Mouse (Mus musculus) cerebellum, adult 2 months (tissue): ENCODE data around the gene Krt36. TPM values are rescaled to one million over a fixed set of nuclear protein-coding genes. Genes with fewer than 3 reads are reported as not detected.

Experiments
- DNase-seq, 2 experiments: peaks; one replicate each; pipeline ENCODE4 v3.0.0; 2021
- H3K27ac ChIP-seq: fragments of 200-500 bp; 2 replicates; pipeline ENCODE4 v1.5.1; 2012; ENCODE audit warnings: low read length, control low read depth, inconsistent platforms; ENCODE audit not compliant: insufficient read depth
- H3K27me3 ChIP-seq: fragments of 200-500 bp; 2 replicates; pipeline ENCODE4 v1.6.1; 2012; ENCODE audit warnings: inconsistent platforms, mild to moderate bottlenecking, low read length, moderate library complexity; ENCODE audit not compliant: control insufficient read depth, insufficient read depth
- H3K4me1 ChIP-seq: fragments of 200-500 bp; 2 replicates; pipeline ENCODE4 v1.6.1; 2011; ENCODE audit warnings: low read length; ENCODE audit not compliant: control insufficient read depth, insufficient read depth
- H3K4me3 ChIP-seq: fragments of 200-500 bp; replicated peaks from 2 replicates; pipeline ENCODE3; 2011; ENCODE audit warnings: mild to moderate bottlenecking, low read depth, low read length, control low read depth; ENCODE audit not compliant: insufficient read depth
- CTCF ChIP-seq: fragments of 200-500 bp; IDR thresholded peaks from 2 replicates; pipeline ENCODE4 v1.5.1; 2011; ENCODE audit warnings: low read depth, mild to moderate bottlenecking, control low read depth, low read length, moderate library complexity, borderline replicate concordance; ENCODE audit not compliant: insufficient read depth
- POLR2A ChIP-seq: fragments of 200-500 bp; IDR thresholded peaks from 2 replicates; pipeline ENCODE4 v1.6.1; 2011; ENCODE audit warnings: low read length, control low read depth, borderline replicate concordance; ENCODE audit not compliant: insufficient read depth
- WGBS: fragments of 180-500 bp; shearing (Covaris S2); methylation state at CpG from one replicate; pipeline ENCODE4 v1.1.7; 2018; 5-methylcytosine and 5-hydroxymethylcytosine counted together
- polyA plus RNA-seq: library from polyadenylated mRNA; depleted of rRNA; stranded (reverse); fragments of >200 nt; gene quantifications from 2 replicates; pipeline ENCODE4 v1.2.3, GENCODE M21; 2012; rRNA removed

Gene Krt36
- polyA plus RNA-seq: not detected in 2 replicates

DNA sequence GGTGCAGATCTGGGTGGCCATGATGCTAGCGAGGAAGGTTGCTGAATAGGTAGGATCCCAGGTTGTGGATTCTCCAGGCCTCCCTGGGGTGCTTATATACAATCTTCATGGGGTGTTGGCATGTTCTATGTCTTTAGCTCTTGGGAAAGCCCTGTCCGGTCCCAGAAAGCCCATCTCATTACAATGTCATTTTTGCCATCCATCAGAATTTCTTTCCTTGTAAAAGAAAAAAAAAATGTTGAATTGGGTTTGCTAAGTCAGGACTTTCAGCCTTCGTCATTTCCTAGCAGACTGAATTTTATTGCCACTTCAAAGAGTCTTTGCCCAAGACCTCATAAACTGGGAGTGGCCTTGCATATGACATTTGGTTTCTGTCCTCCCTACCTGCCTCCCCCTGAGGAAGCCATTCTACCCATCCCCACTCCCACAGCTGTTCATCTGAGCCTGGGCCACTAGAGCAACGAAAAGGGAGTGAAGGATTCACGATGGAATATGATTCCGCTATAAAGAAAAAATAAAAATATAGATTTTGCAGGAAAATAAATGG, at the start of gene Krt36:
Krt36 (minus strand) TSS at position 51 of the 547 bp plus-strand sequence.
- no peak within 1 kb of the TSS for H3K27ac ChIP-seq
- WGBS: 84% methylated on average over 6 of the region's 6 CpGs
- DNase-seq: no peak

DNA sequence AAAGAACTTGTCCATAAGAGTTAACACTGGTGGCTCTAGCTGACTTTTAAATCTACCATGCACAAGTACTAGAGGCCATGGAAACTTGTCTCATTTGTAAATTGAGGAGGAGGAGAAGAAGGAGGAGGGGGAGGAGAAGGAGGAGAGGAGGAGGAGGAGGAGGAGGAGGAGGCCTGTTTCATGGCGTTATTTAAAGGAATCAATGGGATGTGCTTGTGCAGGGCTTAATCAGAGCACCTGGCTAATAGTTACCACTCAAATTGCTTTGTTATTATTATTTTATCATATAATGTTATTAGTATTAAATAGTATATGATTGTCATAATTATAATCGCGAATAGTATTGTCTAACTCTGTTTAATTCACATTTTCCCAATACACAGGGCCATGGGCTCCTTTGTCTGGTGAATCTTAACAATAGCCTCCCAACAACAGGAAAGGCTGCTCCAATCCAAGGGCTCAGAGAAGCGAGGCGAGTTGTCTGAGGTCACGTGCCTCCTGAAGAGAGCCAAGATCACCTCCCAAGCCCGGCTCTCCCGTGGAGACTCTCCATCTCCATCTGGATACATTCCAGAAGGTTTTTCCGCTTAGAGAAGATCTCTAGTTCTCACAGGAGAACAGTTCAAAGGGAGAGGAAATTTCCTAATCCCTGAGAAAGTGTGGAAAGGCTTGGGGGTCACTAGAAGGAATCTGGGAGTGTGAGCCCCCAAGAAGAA, 43.3 kb upstream of the Krt36 start, which contains the start of gene Krt19:
Krt19 (minus strand) TSS at position 51 of the 716 bp plus-strand sequence.
- 24% methylated on average over 9 of the region's 9 CpGs for WGBS
- Histone ChIP-seq H3K27ac (no peak within 1 kb of the TSS), H3K4me1 (no peaks in the 10 kb centered on the region; the same call in 1 of the 2 replicates), H3K27me3 (peaks cover 3% of the 10 kb centered on the region; the same call in 1 of the 2 replicates), H3K4me3 (no peak within 1 kb of the TSS)
- TF ChIP-seq POLR2A: no peak
- no peak for TF ChIP-seq CTCF
- no peak for DNase-seq

More for the DNA sequence above, at the start of gene Krt36:
- H3K27me3 ChIP-seq: no peaks in the 10 kb centered on the region
- H3K4me1 ChIP-seq: no peaks in the 10 kb centered on the region
- no peak for TF ChIP-seq CTCF
- no peak for TF ChIP-seq POLR2A
- H3K4me3 ChIP-seq: no peak within 1 kb of the TSS

DNA sequence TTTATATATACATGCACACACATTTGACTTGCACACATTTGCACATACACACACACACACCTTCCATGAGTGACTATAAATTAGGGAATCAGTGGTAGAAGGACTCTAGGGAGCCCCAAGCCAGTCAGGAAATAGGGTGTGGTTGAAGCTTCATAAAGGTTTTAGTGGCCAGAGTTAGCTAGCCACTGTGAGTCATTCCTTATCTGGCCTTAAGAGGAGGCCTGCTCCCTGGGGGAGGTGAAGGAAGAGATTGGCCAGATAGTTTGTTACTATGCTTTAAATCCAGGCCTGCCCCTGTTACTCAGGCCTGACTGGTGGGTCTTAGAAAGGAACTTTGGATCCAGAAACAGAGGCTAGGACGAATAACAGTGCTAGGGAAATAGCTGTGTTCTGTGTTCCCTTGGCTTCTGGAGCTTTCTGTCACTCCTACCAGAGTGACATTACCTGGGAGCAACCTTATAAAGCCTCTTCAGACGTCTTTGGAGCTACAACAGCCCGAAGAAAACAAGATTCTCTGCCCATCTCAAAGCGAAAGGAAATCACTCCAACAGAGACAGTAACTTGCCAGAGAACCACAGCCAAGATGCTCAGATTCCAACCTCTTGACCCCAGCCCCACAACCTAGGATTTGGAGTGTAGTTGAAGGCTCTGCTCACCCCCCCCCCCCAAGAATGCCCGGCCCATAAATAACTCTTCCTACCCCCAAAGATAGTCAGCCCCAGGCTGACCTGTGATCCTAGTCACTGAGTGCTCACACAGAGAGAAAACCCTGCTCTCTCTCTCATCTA, 42.3 kb upstream of the Krt36 start:
- Histone ChIP-seq H3K27ac (no peak overlapping the region), H3K27me3 (peaks cover 3% of the 10 kb centered on the region; the same call in 1 of the 2 replicates), H3K4me1 (no peaks in the 10 kb centered on the region; the same call in 1 of the 2 replicates), H3K4me3 (no peak overlapping the region)
- 89% methylated on average over 5 of the region's 5 CpGs for WGBS
- TF ChIP-seq CTCF (no peak), POLR2A (no peak)
- no peak for DNase-seq

DNA sequence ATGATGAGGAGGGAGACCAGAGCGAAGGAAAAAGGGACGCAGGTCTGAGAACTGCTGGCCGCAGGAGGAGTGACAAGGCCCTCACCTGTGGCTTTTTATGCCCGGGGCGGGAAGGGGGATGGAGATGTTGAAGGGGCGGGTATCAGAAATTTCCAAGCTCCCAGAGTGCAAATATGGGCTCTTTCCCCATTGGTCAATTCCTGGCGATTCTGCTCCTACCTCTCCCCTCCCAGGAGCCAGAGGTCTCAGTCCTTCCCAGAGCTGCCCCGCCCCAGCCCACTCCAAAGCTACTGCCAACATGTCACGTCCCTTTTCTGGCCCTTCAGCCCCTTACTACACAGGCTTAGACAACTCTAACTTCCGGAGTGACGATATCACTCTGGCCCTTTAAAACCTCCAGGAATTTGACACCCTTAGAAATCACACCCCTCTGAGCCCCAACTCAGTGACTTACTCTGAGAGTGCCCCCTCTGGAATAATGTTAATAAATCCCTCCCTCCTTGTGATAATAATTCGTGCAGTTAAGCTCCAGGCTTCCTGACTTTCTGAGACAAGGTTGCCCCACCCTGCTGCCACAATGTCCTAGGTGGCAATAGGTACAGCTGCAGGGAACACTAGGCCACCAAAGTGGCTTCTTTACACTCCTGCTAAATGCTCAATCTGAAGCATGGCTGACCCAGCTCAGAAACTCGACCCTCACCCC, 40.6 kb upstream of the Krt36 start:
- Histone ChIP-seq H3K27ac (no peak overlapping the region), H3K4me3 (no peak overlapping the region), H3K27me3 (peaks cover 3% of the 10 kb centered on the region; the same call in 1 of the 2 replicates), H3K4me1 (no peaks in the 10 kb centered on the region; the same call in 1 of the 2 replicates)
- TF ChIP-seq POLR2A: no peak
- TF ChIP-seq CTCF: no peak
- DNase-seq: no peak
- WGBS: 10% methylated on average over 13 of the region's 13 CpGs

DNA sequence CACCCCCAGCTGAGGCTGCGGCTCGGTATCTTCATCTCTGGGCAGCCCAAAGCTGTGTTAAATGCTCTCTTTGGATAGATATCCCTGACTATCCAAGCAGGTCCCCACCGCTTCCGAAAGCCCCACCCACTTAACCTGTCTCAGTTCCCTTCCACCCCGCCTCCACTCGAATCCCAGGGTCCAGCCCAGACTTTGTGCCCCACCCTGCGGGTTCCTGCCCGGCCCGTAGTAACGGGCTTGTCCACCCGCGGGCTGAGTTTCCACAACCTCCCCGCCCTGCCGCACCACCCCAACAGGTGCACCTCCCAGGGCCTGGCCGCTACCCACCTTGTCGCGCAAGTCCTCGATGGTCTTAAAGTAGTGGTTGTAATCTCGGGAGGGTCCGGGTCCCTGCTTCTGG, 39.7 kb upstream of the Krt36 start:
- H3K4me1 ChIP-seq: no peaks in the 10 kb centered on the region; the same call in 1 of the 2 replicates
- no peak overlapping the region for H3K4me3 ChIP-seq
- no peak for DNase-seq
- 5% methylated on average over 20 of the region's 20 CpGs for WGBS
- TF ChIP-seq POLR2A (no peak), CTCF (no peak)
- no peak overlapping the region for H3K27ac ChIP-seq
- peaks cover 3% of the 10 kb centered on the region; the same call in 1 of the 2 replicates for H3K27me3 ChIP-seq

DNA sequence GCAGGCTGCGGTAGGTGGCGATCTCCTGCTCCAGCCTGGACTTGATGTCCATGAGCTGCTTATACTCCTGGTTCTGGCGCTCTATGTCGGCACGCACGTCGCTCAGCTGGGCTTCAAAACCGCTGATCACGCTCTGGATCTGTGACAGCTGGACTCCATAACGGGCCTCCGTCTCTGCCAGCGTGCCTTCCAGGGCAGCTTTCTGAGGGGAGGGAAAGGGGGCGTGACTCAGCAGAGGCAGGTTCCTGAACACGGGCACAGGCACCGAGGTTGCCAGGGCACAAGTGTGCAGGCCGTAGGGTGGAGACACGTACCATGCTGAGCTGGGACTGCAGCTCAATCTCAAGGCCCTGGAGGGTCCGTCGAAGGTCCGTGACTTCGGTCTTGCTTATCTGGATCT, 35.5 kb upstream of the Krt36 start:
- Histone ChIP-seq H3K4me1 (no peaks in the 10 kb centered on the region), H3K27me3 (peaks cover 3% of the 10 kb centered on the region; the same call in 1 of the 2 replicates), H3K4me3 (no peak overlapping the region), H3K27ac (no peak overlapping the region)
- no peak for DNase-seq
- WGBS: 49% methylated on average over 21 of the region's 21 CpGs
- TF ChIP-seq POLR2A (no peak), CTCF (no peak)

DNA sequence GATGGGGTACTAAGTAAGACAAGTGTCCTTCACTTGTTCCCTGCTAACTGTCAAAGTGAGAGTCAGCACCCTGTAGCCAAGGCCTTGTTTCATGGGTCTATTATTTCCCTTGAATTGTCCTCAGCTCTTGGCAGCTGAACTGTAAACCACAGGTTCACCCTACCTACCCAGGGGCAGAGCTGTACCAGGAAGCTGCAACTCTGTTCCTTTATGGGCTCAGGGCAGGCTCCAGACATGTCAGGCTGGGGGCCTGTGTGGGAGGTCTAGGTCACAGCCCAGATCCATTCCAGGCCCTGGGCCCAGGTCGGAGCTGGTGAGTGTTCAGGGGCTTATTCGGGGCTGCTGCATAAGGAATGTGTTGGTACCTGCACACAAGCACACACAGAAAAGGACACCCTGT, 34.0 kb upstream of the Krt36 start:
- Histone ChIP-seq H3K27ac (no peak overlapping the region), H3K4me3 (no peak overlapping the region), H3K27me3 (no peaks in the 10 kb centered on the region; the same call in 1 of the 2 replicates), H3K4me1 (no peaks in the 10 kb centered on the region)
- no peak for DNase-seq
- WGBS: 81% methylated on average over 2 of the region's 2 CpGs
- TF ChIP-seq CTCF (no peak), POLR2A (no peak)
